Mouse (Mus musculus) neural tube, embryonic 11.5 days (tissue): ENCODE measurements at regions not wholly inside any gene's neighbourhood (a gene's known extent, or its start where the extent isn't known, plus 50 kb on each side); places are given as distances from the start of the nearest gene placed in this dataset.

Experiments used
- ATAC-seq: fragments of 200-750 bp; cut with Nextera tagmentation; 2 replicates; pipeline ENCODE4 v1.8.0; 2017; ENCODE audit warnings: moderate number of reproducible peaks, mild to moderate bottlenecking, moderate TSS enrichment, moderate library complexity; ENCODE audit not compliant: insufficient read depth, low FRiP score, low TSS enrichment
- DNase-seq: peaks from one replicate; pipeline ENCODE4 v3.0.0-alpha.2; 2015; ENCODE audit warnings: low spot score
- H3K27ac ChIP-seq: fragments of 300-500 bp; sonication (generic); 2 replicates; pipeline ENCODE4 v1.5.1; 2014; ENCODE audit warnings: low read depth, mild to moderate bottlenecking, low read length
- H3K27me3 ChIP-seq: fragments of 300-500 bp; sonication (generic); 2 replicates; pipeline ENCODE4 v1.6.1; 2014; ENCODE audit warnings: mild to moderate bottlenecking, low read length, mixed read lengths; ENCODE audit not compliant: control insufficient read depth, insufficient read depth
- H3K36me3 ChIP-seq: fragments of 300-500 bp; sonication (generic); 2 replicates; pipeline ENCODE4 v1.6.1; 2014; ENCODE audit warnings: mild to moderate bottlenecking, low read length, moderate library complexity, mixed read lengths; ENCODE audit not compliant: control insufficient read depth, insufficient read depth
- H3K4me1 ChIP-seq: fragments of 300-500 bp; sonication (generic); 2 replicates; pipeline ENCODE4 v1.6.1; 2014; ENCODE audit warnings: low read length, mixed read lengths; ENCODE audit not compliant: control insufficient read depth, insufficient read depth
- H3K4me2 ChIP-seq: fragments of 300-500 bp; sonication (generic); 2 replicates; pipeline ENCODE4 v1.6.1; 2014; ENCODE audit warnings: low read depth, mild to moderate bottlenecking, moderate library complexity
- H3K4me3 ChIP-seq: fragments of 300-500 bp; sonication (generic); 2 replicates; pipeline ENCODE4 v1.5.1; 2014; ENCODE audit warnings: low read depth, low read length
- H3K9ac ChIP-seq: fragments of 300-500 bp; sonication (generic); 2 replicates; pipeline ENCODE4 v1.6.1; 2014; ENCODE audit warnings: mild to moderate bottlenecking, low read length
- H3K9me3 ChIP-seq: fragments of 300-500 bp; sonication (generic); 2 replicates; pipeline ENCODE4 v1.6.1; 2016; ENCODE audit warnings: low read length; ENCODE audit not compliant: control insufficient read depth
- WGBS: fragments of 180-500 bp; shearing (Covaris S2); extraction: QIAGEN DNeasy Blood & Tissue Kit; methylation state at CpG from one replicate; pipeline ENCODE4 v1.1.7; 2014; 5-methylcytosine and 5-hydroxymethylcytosine counted together

DNA sequence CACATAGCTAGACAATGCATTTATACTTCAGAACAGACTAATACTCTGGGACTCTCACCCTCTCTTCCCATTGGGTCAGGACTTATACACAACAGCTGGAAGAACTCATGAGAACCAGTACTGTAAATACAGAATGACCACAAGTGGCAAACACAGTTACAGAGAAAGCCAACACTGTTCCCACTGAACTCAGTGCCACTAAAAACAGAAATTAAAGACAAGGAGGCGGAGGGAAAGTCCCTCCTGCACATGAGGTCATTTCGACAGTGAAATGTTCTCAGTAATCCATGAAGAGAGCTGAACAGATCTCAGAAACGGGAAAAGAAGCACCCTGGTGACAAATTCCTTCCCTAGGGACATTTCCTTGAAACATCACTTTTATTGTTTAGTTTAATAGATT is 206.1 kb downstream of the Gm5426 start:
- Histone ChIP-seq H3K9ac (no peak overlapping the region), H3K27me3 (no peaks in the 10 kb centered on the region), H3K4me1 (no peaks in the 10 kb centered on the region), H3K4me2 (no peak overlapping the region), H3K9me3 (no peaks in the 10 kb centered on the region), H3K36me3 (no peaks in the 10 kb centered on the region), H3K4me3 (no peak overlapping the region), H3K27ac (no peak overlapping the region)
- 77% methylated on average over 3 of the region's 3 CpGs for WGBS
- DNase-seq = no peak
- no peak for ATAC-seq

DNA sequence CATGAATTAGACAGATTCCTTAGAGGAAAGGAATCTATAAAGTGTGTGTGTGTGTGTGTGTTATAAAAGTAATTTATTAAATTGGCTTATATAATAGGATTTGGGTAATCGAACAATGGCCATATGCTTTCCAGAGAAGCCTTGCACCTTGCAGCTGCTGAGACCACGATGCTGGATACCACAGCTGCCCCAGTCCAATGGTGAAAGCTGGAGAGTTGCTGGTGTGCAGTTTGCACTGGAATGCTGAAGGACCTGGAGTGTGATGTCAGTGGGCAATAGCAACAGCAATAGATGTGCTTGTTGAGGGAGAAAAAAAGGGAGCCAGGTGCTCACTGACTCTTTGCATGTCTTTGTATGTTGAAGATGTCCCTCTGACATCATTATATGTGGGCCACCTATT is 207.3 kb downstream of the Gm5426 start:
- no peaks in the 10 kb centered on the region for H3K4me1 ChIP-seq
- no peak overlapping the region for H3K4me2 ChIP-seq
- DNase-seq (no peak), ATAC-seq (no peak)
- no peaks in the 10 kb centered on the region for H3K36me3 ChIP-seq
- no peaks in the 10 kb centered on the region for H3K27me3 ChIP-seq
- H3K9me3 ChIP-seq = no peaks in the 10 kb centered on the region
- no peak overlapping the region for H3K4me3 ChIP-seq
- H3K9ac ChIP-seq = no peak overlapping the region
- WGBS = 84% methylated on average over 2 of the region's 2 CpGs
- H3K27ac ChIP-seq = no peak overlapping the region

DNA sequence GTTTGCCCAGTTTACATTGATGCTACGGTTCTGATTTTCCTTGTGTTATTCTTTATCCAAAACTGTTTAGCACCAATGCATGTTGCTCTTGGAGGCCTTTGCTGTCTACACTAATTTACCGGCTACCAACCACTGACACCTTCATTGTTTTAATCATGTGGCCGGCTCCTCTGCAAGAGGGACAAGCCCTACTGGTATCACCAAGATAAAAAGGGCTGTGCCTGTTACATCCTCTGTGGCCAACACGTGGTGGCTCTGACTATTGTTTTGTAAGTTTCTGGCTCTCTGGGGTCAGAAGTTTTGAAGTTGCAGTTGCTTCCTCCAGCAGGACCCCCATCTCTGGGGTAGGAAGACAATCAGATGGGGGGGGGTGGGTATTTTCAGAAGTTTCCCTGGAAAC is 214.3 kb downstream of the Gm5426 start:
- ATAC-seq = no peak
- Histone ChIP-seq H3K9ac (no peak overlapping the region), H3K36me3 (no peaks in the 10 kb centered on the region), H3K4me2 (no peak overlapping the region), H3K27ac (no peak overlapping the region), H3K4me3 (no peak overlapping the region), H3K4me1 (no peaks in the 10 kb centered on the region), H3K27me3 (no peaks in the 10 kb centered on the region), H3K9me3 (no peaks in the 10 kb centered on the region)
- no peak for DNase-seq
- 76% methylated on average over 4 of the region's 4 CpGs for WGBS

DNA sequence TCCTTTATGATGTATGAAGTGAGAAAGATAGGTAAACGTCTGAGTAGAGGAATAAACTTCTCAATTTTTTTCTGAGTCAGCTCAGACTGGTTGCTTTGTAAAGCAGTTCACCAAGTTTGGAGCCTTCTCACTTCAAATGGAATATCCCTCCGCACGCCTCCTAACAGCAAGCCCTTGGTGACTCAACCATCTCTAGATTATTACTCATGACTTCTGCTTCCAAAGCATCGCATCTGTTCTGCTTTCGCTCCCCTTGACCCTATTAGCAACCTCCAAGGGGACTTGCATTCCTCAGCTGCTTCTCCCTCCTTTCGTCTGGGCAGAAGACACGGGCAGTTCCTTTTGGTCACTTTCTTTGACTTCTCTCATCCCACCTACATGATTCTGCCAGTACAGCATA is 214.9 kb downstream of the Gm5426 start:
- Histone ChIP-seq H3K36me3 (no peaks in the 10 kb centered on the region), H3K9ac (no peak overlapping the region), H3K4me1 (no peaks in the 10 kb centered on the region), H3K9me3 (no peaks in the 10 kb centered on the region), H3K4me2 (no peak overlapping the region), H3K27me3 (no peaks in the 10 kb centered on the region), H3K27ac (no peak overlapping the region), H3K4me3 (no peak overlapping the region)
- WGBS = 85% methylated on average over 7 of the region's 7 CpGs
- ATAC-seq = no peak
- DNase-seq = no peak

DNA sequence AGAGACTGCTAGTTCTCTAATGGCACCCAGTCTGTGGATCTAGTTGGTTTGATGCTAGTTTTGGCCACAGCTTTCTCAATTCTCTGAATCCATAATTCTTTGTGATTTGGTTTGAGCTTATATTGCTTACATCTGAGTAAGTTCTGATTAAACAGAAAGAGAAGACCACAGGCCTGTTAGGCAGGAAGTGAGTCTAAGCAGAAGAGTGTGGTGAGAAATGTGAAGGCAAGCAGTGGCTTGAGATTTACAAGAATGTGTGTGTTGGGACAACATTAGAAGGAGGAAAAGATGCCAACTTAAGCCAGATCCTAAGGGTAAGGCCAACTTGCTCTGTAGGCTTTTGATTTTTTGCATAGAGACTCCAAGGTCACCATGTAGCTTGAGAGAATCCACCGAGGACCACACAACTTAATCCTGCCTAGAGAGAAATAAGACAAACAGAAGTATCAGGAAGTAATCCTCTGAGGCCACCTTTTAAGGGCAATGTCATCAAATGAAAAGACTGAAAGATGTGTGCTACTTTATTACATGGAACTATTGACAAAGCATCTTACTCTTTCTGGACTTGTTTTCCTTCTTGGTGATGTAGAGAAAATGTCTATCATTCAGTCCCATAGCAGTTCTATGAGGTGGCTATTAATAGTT is 220.7 kb downstream of the Gm5426 start:
- DNase-seq = no peak
- Histone ChIP-seq H3K36me3 (no peaks in the 10 kb centered on the region), H3K4me2 (no peak overlapping the region), H3K27me3 (no peaks in the 10 kb centered on the region), H3K4me3 (no peak overlapping the region), H3K9me3 (no peaks in the 10 kb centered on the region), H3K27ac (no peak overlapping the region), H3K4me1 (no peaks in the 10 kb centered on the region), H3K9ac (no peak overlapping the region)
- ATAC-seq = no peak
- 82% methylated on average over 1 of the region's 1 CpGs for whole genome bisulfite sequencing

DNA sequence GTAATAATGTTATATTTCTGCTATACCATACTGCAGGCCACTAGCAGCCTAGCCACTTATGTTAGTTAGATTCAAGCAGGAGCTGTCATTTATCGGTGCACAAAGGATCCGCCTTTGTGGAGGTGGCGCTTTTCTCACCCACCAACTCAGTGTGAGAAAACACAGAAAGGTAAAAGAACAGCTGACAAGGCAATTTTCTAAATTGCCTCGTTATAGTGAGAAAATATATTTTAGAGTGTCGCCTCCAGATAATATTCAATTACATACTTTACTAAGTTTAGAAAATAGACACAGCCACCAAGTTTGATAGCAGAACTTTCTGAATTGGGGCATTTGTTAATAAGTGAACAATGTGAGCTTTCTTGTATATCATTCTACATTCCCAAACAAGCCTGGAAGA is 221.2 kb downstream of the Gm5426 start:
- Histone ChIP-seq H3K27me3 (no peaks in the 10 kb centered on the region), H3K4me1 (no peaks in the 10 kb centered on the region), H3K4me3 (no peak overlapping the region), H3K9ac (no peak overlapping the region), H3K9me3 (no peaks in the 10 kb centered on the region), H3K36me3 (no peaks in the 10 kb centered on the region), H3K27ac (no peak overlapping the region), H3K4me2 (no peak overlapping the region)
- 82% methylated on average over 5 of the region's 5 CpGs for WGBS
- ATAC-seq = no peak
- no peak for DNase-seq

DNA sequence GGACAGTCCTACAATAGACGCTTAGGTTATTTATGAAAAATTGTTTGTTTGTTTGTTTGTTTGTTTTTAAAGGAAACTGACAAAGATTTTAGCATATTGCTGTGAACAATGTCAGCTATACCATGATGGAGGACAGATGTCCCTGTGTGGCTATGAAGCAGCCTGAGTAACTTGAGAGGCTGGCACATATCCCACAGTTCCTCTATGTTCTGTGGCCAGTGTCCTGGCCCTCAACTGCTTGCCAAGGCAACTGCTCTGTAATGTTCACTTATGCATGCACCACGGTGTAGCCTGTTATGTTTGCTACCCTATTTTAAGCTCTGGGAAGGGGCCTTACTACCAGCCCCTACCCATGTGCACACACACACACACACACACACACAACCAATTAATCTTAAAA is 222.6 kb downstream of the Gm5426 start:
- Histone ChIP-seq H3K4me3 (no peak overlapping the region), H3K27me3 (no peaks in the 10 kb centered on the region), H3K4me1 (no peaks in the 10 kb centered on the region), H3K9ac (no peak overlapping the region), H3K36me3 (no peaks in the 10 kb centered on the region), H3K27ac (no peak overlapping the region), H3K4me2 (no peak overlapping the region), H3K9me3 (no peaks in the 10 kb centered on the region)
- no peak for DNase-seq
- WGBS = 90% methylated on average over 2 of the region's 2 CpGs
- ATAC-seq = no peak

DNA sequence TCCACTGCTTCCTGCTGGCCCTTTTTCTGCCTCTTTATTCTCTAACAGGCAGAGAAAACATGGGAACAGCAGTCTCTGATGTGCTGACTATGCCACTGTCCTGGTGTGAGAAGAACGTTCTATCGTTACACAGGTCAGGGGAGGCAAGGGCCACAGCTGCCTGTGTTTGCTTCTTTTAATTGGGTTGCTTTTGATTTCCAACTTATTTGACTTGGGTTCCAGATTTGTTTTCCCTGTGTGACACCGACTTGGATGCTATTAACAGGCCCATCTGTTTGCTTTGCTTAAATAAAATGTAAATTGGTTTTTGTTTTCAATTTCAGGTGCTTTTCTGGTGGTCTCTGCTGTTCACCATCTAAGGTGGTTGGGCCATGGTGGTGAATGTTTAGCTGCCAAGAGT is 225.8 kb downstream of the Gm5426 start:
- WGBS = 66% methylated on average over 3 of the region's 3 CpGs
- no peak for DNase-seq

DNA sequence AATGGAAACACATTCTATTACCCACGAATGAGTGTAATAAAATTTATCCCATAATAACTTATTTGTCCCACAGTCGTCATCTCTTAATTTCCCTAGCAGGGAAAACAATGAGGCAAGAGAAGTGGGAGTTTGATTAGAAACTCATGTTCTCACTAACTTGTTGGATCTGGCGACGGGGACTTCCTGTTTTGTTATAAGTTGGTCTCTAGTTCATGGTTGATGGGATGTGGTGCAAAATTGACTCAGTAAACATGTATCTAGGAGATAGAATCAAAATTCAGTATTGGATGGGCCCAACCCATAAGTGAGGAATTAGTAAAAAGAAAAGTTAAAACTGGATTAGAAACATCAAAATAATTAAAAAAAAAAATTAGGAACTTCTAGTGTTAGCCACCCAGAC is 227.5 kb downstream of the Gm5426 start:
- Histone ChIP-seq H3K4me1 (no peaks in the 10 kb centered on the region), H3K9ac (no peak overlapping the region), H3K4me3 (no peak overlapping the region), H3K9me3 (no peaks in the 10 kb centered on the region), H3K27ac (no peak overlapping the region), H3K27me3 (no peaks in the 10 kb centered on the region), H3K36me3 (no peaks in the 10 kb centered on the region), H3K4me2 (no peak overlapping the region)
- ATAC-seq (no peak), DNase-seq (no peak)
- 88% methylated on average over 4 of the region's 4 CpGs for WGBS

More for the DNA sequence above, 225.8 kb downstream of the Gm5426 start:
- no peaks in the 10 kb centered on the region for H3K4me1 ChIP-seq
- H3K36me3 ChIP-seq = no peaks in the 10 kb centered on the region
- no peak overlapping the region for H3K9ac ChIP-seq
- H3K27ac ChIP-seq = no peak overlapping the region
- H3K27me3 ChIP-seq = no peaks in the 10 kb centered on the region
- no peak for ATAC-seq
- no peak overlapping the region for H3K4me2 ChIP-seq
- no peaks in the 10 kb centered on the region for H3K9me3 ChIP-seq
- H3K4me3 ChIP-seq = no peak overlapping the region
